Mouse (Mus musculus) hindlimb bud, embryonic 11.5 days (tissue): Measurements from ENCODE around the gene Camk1d.
"Not testable (repeated sequence)": the region's sequence is repeated elsewhere in the genome, so short reads cannot be mapped to it uniquely, and the experiment has no call there.

Experiments
- DNase-seq: peaks from one replicate; pipeline ENCODE4 v3.0.0-alpha.2; 2012; ENCODE audit warnings: low read depth, low spot score; ENCODE audit errors: extremely low spot score

Camk1d gene

GRCm38 (mm10) chr2:5579391-5579790, 134.9 kb downstream of the Camk1d start:
- DNase-seq: no peak

GRCm38 (mm10) chr2:5577399-5578129, 136.8 kb downstream of the Camk1d start:
- no peak for DNase-seq

DNA sequence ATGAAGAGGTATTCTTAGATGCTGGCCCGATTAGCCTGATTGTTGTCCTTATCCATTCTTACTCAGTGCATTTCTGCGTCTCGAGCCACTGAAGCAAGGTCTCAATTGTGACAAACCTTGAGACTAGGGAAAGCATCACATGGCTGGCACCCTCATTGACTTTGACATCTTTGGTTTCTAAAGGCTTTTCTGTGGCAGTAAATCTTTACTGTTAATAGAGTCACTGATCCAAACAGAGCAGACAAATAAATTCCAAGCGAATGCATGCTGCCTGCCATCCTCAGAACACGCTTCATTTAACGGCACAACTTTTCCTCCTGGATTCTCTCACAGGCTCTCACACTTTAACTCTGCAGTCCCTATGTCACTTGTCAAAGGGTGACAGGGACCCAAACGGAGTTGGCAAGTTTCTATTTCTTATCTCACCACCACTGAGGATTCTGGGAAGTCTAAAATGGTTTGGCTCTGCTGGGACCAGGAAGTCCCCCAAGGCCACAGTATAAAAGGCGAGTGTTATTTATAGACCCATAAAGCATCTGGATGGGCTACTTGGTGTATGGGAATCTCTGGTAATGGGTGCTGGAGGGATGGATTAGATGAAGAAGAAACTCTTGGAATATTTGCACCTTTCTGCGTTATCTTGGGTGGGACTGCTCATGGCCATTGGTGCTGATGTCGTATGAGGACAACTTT, 141.9 kb downstream of the Camk1d start:
- DNase-seq: no peak

- no peak for DNase-seq
Measured at GRCm38 (mm10) chr2:5566611-5567010, 147.7 kb downstream of the Camk1d start.

DNA sequence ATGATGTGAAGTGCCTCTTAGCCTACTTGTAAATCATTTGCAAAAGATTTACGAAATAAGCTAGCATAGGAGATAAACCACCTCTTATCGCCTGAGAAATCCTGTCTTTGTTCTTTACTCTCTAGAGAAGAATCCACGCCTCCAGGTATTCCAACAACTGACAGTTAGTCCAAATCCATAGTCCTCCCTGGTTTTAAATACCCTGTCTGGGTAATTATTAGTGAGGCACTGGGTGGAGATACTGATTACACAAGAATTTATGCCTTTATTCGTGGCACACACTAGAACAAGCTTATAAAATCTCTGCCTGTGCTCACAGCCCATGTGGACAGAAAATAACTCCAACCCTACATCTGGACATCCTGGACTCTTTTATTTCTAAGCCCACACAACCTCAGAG, 150.6 kb downstream of the Camk1d start:
- no peak for DNase-seq

DNA sequence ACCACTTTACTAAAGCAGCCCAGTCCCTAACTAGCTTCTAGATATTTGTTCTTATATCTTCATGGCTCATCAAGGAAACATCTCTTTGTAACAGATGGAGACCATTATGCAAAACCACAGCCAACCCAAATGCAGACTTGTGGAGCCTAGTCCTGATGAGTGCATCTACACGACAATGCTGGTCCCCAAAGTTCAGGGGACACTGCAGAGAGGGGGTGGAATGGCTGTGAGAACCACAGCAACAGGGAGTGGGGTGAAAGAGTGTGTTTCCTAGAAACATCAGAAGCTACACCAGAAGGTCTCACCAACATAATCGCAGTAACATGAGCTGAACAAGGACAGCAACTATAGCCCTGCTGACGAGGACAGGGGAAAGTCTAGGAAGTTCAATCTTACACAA, 152.9 kb downstream of the Camk1d start:
- no peak for DNase-seq

DNA sequence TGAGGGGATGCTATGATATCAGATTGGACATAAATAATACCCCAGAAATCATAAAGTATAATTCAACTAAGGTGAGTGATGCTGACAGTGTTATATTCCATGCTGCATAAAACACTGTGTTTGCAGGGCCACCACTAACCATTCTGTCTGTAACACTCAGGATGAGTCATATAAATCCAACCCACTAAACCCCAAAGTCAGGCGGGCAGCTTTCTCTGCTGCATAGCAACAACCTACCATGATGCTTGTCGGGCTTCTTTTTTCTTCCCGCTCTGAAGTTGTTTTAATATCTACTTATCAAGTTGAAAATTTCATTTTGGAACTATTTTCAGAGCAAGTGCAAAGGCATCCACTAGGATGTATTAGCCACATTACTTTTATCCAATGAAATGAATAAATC, 161.1 kb downstream of the Camk1d start:
- no peak for DNase-seq

DNA sequence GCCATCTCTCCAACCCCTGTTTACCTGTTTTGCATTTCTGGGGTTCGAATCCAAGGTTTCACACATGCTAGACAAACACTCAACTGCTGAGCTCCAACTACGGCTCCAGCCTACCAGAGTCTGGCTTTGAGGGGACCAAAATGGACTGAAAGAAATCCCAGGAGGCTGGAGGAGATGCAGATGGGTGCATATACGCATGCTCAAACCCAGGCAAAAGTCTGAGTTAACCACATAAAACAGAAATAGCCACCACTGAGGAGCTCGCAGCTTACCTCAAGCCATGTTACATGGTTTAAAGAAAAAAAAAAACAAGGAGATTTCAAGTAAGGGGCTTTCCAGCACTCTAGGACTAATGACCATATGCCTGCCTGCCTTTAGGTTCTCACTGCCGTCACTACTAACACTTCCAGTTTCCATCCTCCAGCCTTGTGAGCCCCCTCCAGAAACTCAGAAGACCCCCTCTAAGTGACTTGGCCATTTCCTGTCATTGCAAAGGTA, 162.5 kb downstream of the Camk1d start:
- no peak for DNase-seq

GRCm38 (mm10) chr2:5549334-5549733, 165.0 kb downstream of the Camk1d start:
- no peak for DNase-seq

DNA sequence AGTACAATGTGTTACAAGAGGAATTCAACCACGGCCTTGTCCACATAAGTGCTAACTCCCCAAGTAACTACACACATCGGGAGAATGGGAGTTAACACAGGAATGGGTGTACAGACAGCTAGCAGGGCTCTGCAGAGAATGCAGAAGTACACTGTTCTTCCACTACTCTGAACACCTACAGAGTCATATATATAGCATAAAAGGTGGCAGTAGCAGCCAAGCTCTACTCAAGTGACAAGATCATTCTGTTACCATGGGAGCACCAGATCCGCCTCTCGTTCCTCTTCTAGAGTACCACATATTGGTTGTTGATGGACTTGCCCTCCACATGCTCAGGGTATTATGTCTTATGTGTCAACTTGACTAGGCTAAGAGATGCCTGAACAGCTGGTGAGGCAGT, 165.4 kb downstream of the Camk1d start:
- no peak for DNase-seq

GRCm38 (mm10) chr2:5540870-5541269, 173.4 kb downstream of the Camk1d start:
- DNase-seq: no peak

DNA sequence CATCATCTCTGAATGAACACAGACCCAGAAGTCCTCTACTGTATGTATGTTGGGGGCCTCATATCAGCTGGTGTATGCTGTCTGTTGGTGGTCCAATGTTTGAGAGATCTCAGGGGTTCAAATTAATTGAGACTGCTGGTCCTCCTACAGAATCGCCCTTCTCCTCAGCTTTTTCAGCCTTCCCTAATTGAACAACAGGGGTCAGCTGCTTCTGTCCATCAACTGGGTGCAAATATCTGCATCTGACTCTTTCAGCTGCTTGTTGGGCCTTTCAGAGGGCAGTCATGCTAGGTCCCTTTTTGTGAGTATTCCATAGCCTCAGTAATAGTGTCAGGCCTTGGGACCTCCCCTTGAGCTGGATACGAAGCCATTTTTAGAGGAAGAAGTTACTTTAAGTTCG, 174.4 kb downstream of the Camk1d start:
- DNase-seq: not testable (repeated sequence)

DNA sequence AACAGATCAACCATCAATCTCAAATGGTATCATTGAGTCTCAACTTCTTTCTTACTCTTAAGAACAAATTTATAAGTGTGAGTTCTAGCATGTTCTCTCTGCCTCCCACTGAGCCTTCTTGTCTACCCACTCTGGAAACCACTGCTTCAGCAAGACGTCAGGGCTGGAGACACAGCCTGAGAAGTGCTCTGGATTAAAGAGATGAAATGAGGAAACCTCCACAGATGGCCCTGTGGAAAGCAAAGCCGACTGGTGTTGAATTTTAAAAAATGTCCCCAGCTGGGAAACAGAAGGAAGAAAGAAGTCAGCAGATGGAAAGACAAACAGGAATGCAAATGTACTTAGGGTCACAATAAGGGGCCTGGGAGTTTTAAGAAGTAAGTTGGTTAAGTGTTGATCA, 180.4 kb downstream of the Camk1d start:
- DNase-seq: no peak

DNA sequence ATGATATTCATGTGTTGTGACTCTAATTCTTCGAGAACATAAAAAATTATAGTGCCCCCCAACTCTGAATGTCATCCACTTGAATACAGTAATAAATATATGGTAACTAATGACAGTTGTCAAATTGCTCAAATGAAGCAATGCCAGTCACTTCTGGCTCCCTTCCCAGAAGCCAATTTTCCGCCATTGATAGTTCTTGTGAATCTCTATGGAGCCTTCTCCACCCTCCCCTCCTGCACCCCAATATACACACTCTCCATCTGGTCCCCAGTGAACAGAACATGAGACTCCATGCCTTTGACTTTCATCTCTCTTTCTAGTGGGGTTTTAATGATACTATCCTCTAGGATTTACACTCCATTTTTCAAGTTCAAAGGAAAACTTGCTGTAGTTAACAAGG, 184.3 kb downstream of the Camk1d start:
- no peak for DNase-seq

GRCm38 (mm10) chr2:5519221-5519669, 195.1 kb downstream of the Camk1d start:
- DNase-seq: no peak

GRCm38 (mm10) chr2:5515106-5515505, 199.2 kb downstream of the Camk1d start:
- DNase-seq: no peak

DNA sequence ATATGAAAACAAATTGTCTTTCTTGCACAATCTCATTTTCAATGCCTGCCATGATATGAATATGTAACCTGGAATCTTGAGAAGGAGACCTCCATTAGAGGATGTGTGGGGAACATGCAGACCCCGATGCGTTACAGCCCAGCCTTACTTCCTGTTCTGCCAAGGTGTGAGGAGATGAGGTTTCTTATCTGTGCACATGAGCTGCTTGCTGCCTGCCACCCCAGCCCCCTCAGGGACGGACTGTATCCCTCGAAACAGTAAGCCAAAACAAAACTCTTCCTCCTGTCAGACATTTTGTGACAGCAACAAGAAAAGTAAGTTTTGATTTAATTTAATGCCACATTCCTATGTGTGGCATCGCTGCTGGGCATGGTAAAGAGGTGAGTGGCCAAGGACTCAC, 200.2 kb downstream of the Camk1d start:
- DNase-seq: no peak

- DNase-seq: no peak
Measured at GRCm38 (mm10) chr2:5513621-5514020, 200.7 kb downstream of the Camk1d start.

GRCm38 (mm10) chr2:5510042-5510441, 204.3 kb downstream of the Camk1d start:
- DNase-seq: no peak

DNA sequence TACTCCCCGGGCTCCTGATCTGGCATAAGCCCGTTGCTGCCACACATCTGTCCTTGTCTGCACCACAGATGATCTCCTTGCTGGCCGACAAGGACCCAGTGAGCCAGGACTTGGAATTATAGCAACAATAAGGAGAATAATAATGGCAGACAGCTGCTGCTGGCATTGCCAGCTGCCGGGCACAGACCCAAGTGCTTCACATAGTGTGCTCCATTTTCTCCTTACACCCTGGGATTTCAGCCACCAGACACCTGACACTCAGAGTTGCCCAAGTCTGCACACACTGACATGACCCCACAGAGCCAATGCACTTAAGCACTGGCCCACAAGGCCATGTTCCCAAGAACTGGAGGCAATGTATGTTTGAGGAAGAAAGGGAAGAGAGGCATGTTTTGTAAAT, 214.7 kb downstream of the Camk1d start:
- no peak for DNase-seq

- no peak for DNase-seq
Measured at GRCm38 (mm10) chr2:5489916-5490315, 224.4 kb downstream of the Camk1d start.

GRCm38 (mm10) chr2:5487344-5487743, 227.0 kb downstream of the Camk1d start:
- DNase-seq: no peak
